Mouse (Mus musculus): Measurements from ENCODE around the gene Limk1. TPM values are rescaled to one million over a fixed set of nuclear protein-coding genes. Genes with fewer than 3 reads are reported as not detected.

The Limk1 gene
- polyA plus RNA-seq, 1 experiment from 2014 or later = 1.8 TPM

GRCm38 (mm10) chr5:134674977-134675376 is 13.4 kb downstream of the Limk1 start:
- no peak for ATAC-seq
- WGBS = 75% methylated on average over 5 of the region's 5 CpGs
- Histone ChIP-seq H3K4me3 (ENCODE audit: low read depth, low read length) (no peak overlapping the region), H3K27ac (ENCODE audit: low read depth, low read length) (no peak overlapping the region), H3K36me3 (ENCODE audit: control insufficient read depth, insufficient read depth) (no peaks in the 10 kb centered on the region; the same call in 1 of the 2 replicates), H3K9me3 (ENCODE audit: control insufficient read depth) (no peaks in the 10 kb centered on the region), H3K9ac (ENCODE audit: low read depth, low read length) (no peak overlapping the region), H3K4me1 (replicated peaks; ENCODE audit: control insufficient read depth, insufficient read depth, low read length) (peaks cover 5% of the 10 kb centered on the region; the same call in 1 of the 2 replicates), H3K27me3 (replicated peaks; ENCODE audit: control insufficient read depth, insufficient read depth, low read length) (no peaks in the 10 kb centered on the region), H3K4me2 (replicated peaks; ENCODE audit: low read depth) (no peak overlapping the region)
- no peak for TF ChIP-seq CTCF (IDR thresholded peaks at IDR 0.05; ENCODE audit: low read depth)

- 0 out of 2 replicates have a peak, but pooled peaks cover 5% of the 10 kb centered on the region for H3K4me1 ChIP-seq (replicated peaks; ENCODE audit: control insufficient read depth, insufficient read depth, low read length)
- no peak for ATAC-seq
- no peak for TF ChIP-seq CTCF (IDR thresholded peaks at IDR 0.05; ENCODE audit: low read depth)
- H3K9ac ChIP-seq (ENCODE audit: low read depth, low read length) = no peak overlapping the region
- peaks cover 4% of the 10 kb centered on the region; the same call in 1 of the 2 replicates for H3K36me3 ChIP-seq (ENCODE audit: control insufficient read depth, insufficient read depth)
- WGBS = 94% methylated on average over 6 of the region's 6 CpGs
- no peak overlapping the region for H3K4me3 ChIP-seq (ENCODE audit: low read depth, low read length)
- H3K9me3 ChIP-seq (ENCODE audit: control insufficient read depth) = no peaks in the 10 kb centered on the region
- no peak overlapping the region for H3K4me2 ChIP-seq (replicated peaks; ENCODE audit: low read depth)
- H3K27me3 ChIP-seq (replicated peaks; ENCODE audit: control insufficient read depth, insufficient read depth, low read length) = no peaks in the 10 kb centered on the region
- H3K27ac ChIP-seq (ENCODE audit: low read depth, low read length) = no peak overlapping the region
Measured at GRCm38 (mm10) chr5:134672611-134673010, 15.8 kb downstream of the Limk1 start.

GRCm38 (mm10) chr5:134672198-134672516 is 16.2 kb downstream of the Limk1 start:
- TF ChIP-seq CTCF (IDR thresholded peaks at IDR 0.05; ENCODE audit: low read depth) = no peak
- Histone ChIP-seq H3K27me3 (replicated peaks; ENCODE audit: control insufficient read depth, insufficient read depth, low read length) (no peaks in the 10 kb centered on the region), H3K27ac (ENCODE audit: low read depth, low read length) (no peak overlapping the region), H3K9ac (ENCODE audit: low read depth, low read length) (no peak overlapping the region), H3K36me3 (ENCODE audit: control insufficient read depth, insufficient read depth) (peaks cover 4% of the 10 kb centered on the region; the same call in 1 of the 2 replicates), H3K4me1 (replicated peaks; ENCODE audit: control insufficient read depth, insufficient read depth, low read length) (0 out of 2 replicates have a peak, but pooled peaks cover 5% of the 10 kb centered on the region), H3K4me2 (replicated peaks; ENCODE audit: low read depth) (no peak overlapping the region), H3K4me3 (ENCODE audit: low read depth, low read length) (no peak overlapping the region), H3K9me3 (ENCODE audit: control insufficient read depth) (no peaks in the 10 kb centered on the region)
- no peak for ATAC-seq
- WGBS = 87% methylated on average over 1 of the region's 1 CpGs

- Histone ChIP-seq H3K9ac (ENCODE audit: low read depth, low read length) (no peak overlapping the region), H3K9me3 (ENCODE audit: control insufficient read depth) (no peaks in the 10 kb centered on the region), H3K27me3 (replicated peaks; ENCODE audit: control insufficient read depth, insufficient read depth, low read length) (no peaks in the 10 kb centered on the region), H3K4me1 (replicated peaks; ENCODE audit: control insufficient read depth, insufficient read depth, low read length) (0 out of 2 replicates have a peak, but pooled peaks cover 5% of the 10 kb centered on the region), H3K4me3 (ENCODE audit: low read depth, low read length) (no peak overlapping the region), H3K27ac (ENCODE audit: low read depth, low read length) (no peak overlapping the region), H3K36me3 (ENCODE audit: control insufficient read depth, insufficient read depth) (peaks cover 4% of the 10 kb centered on the region; the same call in 1 of the 2 replicates), H3K4me2 (replicated peaks; ENCODE audit: low read depth) (no peak overlapping the region)
- TF ChIP-seq CTCF (IDR thresholded peaks at IDR 0.05; ENCODE audit: low read depth) = no peak
- ATAC-seq = no peak
- 75% methylated on average over 17 of the region's 17 CpGs for WGBS
Measured at GRCm38 (mm10) chr5:134671335-134672197, 16.8 kb downstream of the Limk1 start.

- peak; percentile 26 for TF ChIP-seq CTCF (IDR thresholded peaks at IDR 0.05; ENCODE audit: low read depth)
- Histone ChIP-seq H3K4me1 (replicated peaks; ENCODE audit: control insufficient read depth, insufficient read depth, low read length) (no peaks in the 10 kb centered on the region), H3K27me3 (replicated peaks; ENCODE audit: control insufficient read depth, insufficient read depth, low read length) (no peaks in the 10 kb centered on the region), H3K9ac (ENCODE audit: low read depth, low read length) (no peak overlapping the region), H3K27ac (ENCODE audit: low read depth, low read length) (no peak overlapping the region), H3K4me2 (replicated peaks; ENCODE audit: low read depth) (no peak overlapping the region), H3K36me3 (ENCODE audit: control insufficient read depth, insufficient read depth) (peaks cover 4% of the 10 kb centered on the region; the same call in 1 of the 2 replicates), H3K9me3 (ENCODE audit: control insufficient read depth) (no peaks in the 10 kb centered on the region), H3K4me3 (ENCODE audit: low read depth, low read length) (no peak overlapping the region)
- no peak for ATAC-seq
- 82% methylated on average over 20 of the region's 20 CpGs for WGBS
Measured at GRCm38 (mm10) chr5:134669001-134669708, 19.2 kb downstream of the Limk1 start.

GRCm38 (mm10) chr5:134668495-134668894 is 19.9 kb downstream of the Limk1 start:
- Histone ChIP-seq H3K9me3 (ENCODE audit: control insufficient read depth) (no peaks in the 10 kb centered on the region), H3K4me3 (ENCODE audit: low read depth, low read length) (no peak overlapping the region), H3K4me1 (replicated peaks; ENCODE audit: control insufficient read depth, insufficient read depth, low read length) (no peaks in the 10 kb centered on the region), H3K27me3 (replicated peaks; ENCODE audit: control insufficient read depth, insufficient read depth, low read length) (no peaks in the 10 kb centered on the region), H3K4me2 (replicated peaks; ENCODE audit: low read depth) (no peak overlapping the region), H3K9ac (ENCODE audit: low read depth, low read length) (no peak overlapping the region), H3K27ac (ENCODE audit: low read depth, low read length) (no peak overlapping the region), H3K36me3 (ENCODE audit: control insufficient read depth, insufficient read depth) (peaks cover 4% of the 10 kb centered on the region; the same call in 1 of the 2 replicates)
- WGBS = 51% methylated on average over 8 of the region's 8 CpGs
- ATAC-seq = no peak
- peak; percentile 72 for TF ChIP-seq CTCF (IDR thresholded peaks at IDR 0.05; ENCODE audit: low read depth)
